Mouse (Mus musculus) forebrain, postnatal 0 days (tissue): ENCODE results near the gene Irf2. TPM values are rescaled to one million over a fixed set of nuclear protein-coding genes. Genes with fewer than 3 reads are reported as not detected.

Experiments used
- ATAC-seq: fragments of 200-750 bp; cut with Nextera tagmentation; 2 replicates; pipeline ENCODE4 v1.8.0; 2017; ENCODE audit warnings: mild to moderate bottlenecking, moderate library complexity
- DNase-seq: peaks from one replicate; pipeline ENCODE4 v3.0.0-alpha.2; 2015
- H3K27ac ChIP-seq: fragments of 300-500 bp; sonication (generic); 2 replicates; pipeline ENCODE4 v1.5.1; 2014; ENCODE audit warnings: low read depth, mild to moderate bottlenecking, antibody characterized with exemption, low read length, moderate library complexity, mixed read lengths
- H3K27me3 ChIP-seq: fragments of 300-500 bp; sonication (generic); 2 replicates; pipeline ENCODE4 v1.6.1; 2014; ENCODE audit warnings: mild to moderate bottlenecking, low read length, mixed read lengths; ENCODE audit not compliant: insufficient read depth
- H3K36me3 ChIP-seq: fragments of 300-500 bp; sonication (generic); 2 replicates; pipeline ENCODE4 v1.6.1; 2014; ENCODE audit warnings: mild to moderate bottlenecking, moderate library complexity; ENCODE audit not compliant: insufficient read depth
- H3K4me1 ChIP-seq: fragments of 300-500 bp; sonication (generic); 2 replicates; pipeline ENCODE4 v1.6.1; 2014; ENCODE audit warnings: antibody characterized with exemption; ENCODE audit not compliant: insufficient read depth
- H3K4me2 ChIP-seq: fragments of 300-500 bp; sonication (generic); 2 replicates; pipeline ENCODE4 v1.6.1; 2014; ENCODE audit warnings: low read depth, mild to moderate bottlenecking, moderate library complexity
- H3K4me3 ChIP-seq: fragments of 300-500 bp; sonication (generic); 2 replicates; pipeline ENCODE4 v1.5.1; 2014; ENCODE audit warnings: low read depth, low read length, mixed read lengths
- H3K9ac ChIP-seq: fragments of 300-500 bp; sonication (generic); 2 replicates; pipeline ENCODE4 v1.6.1; 2014; ENCODE audit warnings: mild to moderate bottlenecking
- H3K9me3 ChIP-seq: fragments of 300-500 bp; sonication (generic); 2 replicates; pipeline ENCODE4 v1.6.1; 2016; ENCODE audit warnings: low read length
- CTCF ChIP-seq: sonication (generic); IDR thresholded peaks from 2 replicates; pipeline ENCODE4 v1.5.1; 2016; ENCODE audit warnings: antibody characterized with exemption, control low read depth, low read depth
- WGBS: fragments of 180-500 bp; shearing (Covaris S2); extraction: QIAGEN DNeasy Blood & Tissue Kit; methylation state at CpG from one replicate; pipeline ENCODE4 v1.1.7; 2014; 5-methylcytosine and 5-hydroxymethylcytosine counted together
- polyA plus RNA-seq: library from polyadenylated mRNA; unstranded; fragments of >200 nt; fragmentation: Nextera tagmentation; extraction: Ambion mirVana; gene quantifications from 2 replicates; pipeline ENCODE4 v1.2.1, GENCODE M21; 2015
- total RNA-seq: library from RNA; depleted of rRNA; stranded (reverse); fragments of >200 nt; gene quantifications from 2 replicates; pipeline ENCODE4 v1.2.3, GENCODE M21; 2014; rRNA removed

The Irf2 gene
- total RNA-seq (3.0 and 8.5 TPM in 2 replicates), polyA plus RNA-seq (5.4 and 9.1 TPM in 2 replicates)

GRCm38 (mm10) chr8:46739003-46739949 is at the start of gene Irf2:
Gene Irf2 (plus strand): TSS chr8:46739732.
- Histone ChIP-seq H3K27me3 (no peaks in the 10 kb centered on the region), H3K4me1 (no peaks in the 10 kb centered on the region; the same call in 1 of the 2 replicates), H3K4me2 (peak within 1 kb of the TSS; percentile 79), H3K9me3 (no peaks in the 10 kb centered on the region), H3K27ac (peak within 1 kb of the TSS; percentile 87), H3K4me3 (peak within 1 kb of the TSS; percentile 87), H3K36me3 (no peaks in the 10 kb centered on the region), H3K9ac (peak within 1 kb of the TSS; percentile 93)
- peak; percentile 24; the same call in 1 of the 2 replicates for TF ChIP-seq CTCF
- ATAC-seq (peak; percentile 59), DNase-seq (peak; percentile 69)
- under 1% methylated on average over 51 of the region's 51 CpGs for WGBS

DNA sequence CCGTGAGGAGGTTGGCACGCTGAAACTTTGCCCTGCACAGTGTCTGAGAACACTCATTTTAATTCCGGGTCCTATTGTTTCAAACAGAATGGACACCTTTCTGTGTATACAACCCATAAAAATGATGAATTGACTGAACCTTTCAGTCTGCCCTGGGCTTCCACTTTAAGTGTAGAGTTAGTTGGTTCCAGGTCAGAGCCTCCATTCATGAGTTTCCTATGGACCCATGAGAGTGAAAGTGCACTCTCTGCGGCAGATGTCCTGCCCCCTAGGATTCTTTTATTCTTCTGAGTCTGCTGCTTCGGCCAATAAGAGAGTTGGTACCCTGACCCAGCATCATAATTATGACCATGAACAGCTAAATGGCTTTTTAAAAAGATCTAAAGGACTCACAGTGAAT is 49.4 kb upstream of the Irf2 start:
- no peak for TF ChIP-seq CTCF
- Histone ChIP-seq H3K4me2 (no peak overlapping the region), H3K27me3 (no peaks in the 10 kb centered on the region), H3K9ac (no peak overlapping the region), H3K4me1 (no peaks in the 10 kb centered on the region), H3K9me3 (no peaks in the 10 kb centered on the region), H3K27ac (no peak overlapping the region), H3K36me3 (no peaks in the 10 kb centered on the region), H3K4me3 (no peak overlapping the region)
- no peak for DNase-seq
- WGBS = 22% methylated on average over 5 of the region's 5 CpGs
- no peak for ATAC-seq

DNA sequence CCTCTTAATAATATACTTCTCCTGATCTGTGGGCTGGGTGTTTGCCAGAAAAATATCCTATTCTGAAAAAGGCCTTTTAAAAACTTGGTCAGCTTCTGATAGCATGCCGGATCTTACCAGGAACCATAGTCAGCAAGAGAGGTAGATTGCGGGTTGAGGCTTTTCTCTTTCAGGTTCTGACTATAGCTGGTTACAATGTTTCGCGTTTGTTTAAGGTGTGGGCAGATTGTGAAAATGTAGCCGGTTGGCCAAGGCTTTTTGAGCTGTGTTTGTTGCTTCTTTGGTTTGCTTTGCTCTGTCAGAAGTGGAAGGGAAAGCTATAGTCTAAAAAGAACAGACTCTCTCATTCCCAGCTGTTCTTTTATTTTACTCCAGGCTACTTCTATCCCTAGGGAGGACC is 49.0 kb upstream of the Irf2 start:
- Histone ChIP-seq H3K36me3 (no peaks in the 10 kb centered on the region), H3K9me3 (no peaks in the 10 kb centered on the region), H3K9ac (no peak overlapping the region), H3K4me2 (no peak overlapping the region), H3K27me3 (no peaks in the 10 kb centered on the region), H3K4me3 (no peak overlapping the region), H3K27ac (no peak overlapping the region), H3K4me1 (no peaks in the 10 kb centered on the region)
- DNase-seq (no peak), ATAC-seq (no peak)
- WGBS = 79% methylated on average over 5 of the region's 5 CpGs
- TF ChIP-seq CTCF = no peak

DNA sequence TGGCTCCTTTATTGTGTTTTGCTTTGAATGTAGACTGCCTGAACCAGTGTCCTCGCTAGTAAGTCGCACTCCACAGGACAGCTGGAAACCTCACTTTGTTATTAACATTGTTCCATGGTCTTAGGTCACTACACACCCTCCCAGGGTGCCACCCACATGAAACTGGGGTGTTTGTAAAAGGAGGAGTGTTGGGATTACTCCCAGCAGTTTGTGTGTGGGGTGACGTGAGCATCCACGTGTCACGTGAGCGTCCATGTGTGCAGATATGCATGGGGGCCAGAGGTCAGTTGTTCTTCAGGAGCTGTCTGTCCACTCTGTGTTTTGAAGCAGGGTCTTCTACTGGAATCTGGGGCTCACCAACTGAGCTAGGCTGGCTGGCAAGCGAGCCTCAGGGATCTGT is 48.2 kb upstream of the Irf2 start:
- H3K9ac ChIP-seq = no peak overlapping the region
- no peaks in the 10 kb centered on the region for H3K4me1 ChIP-seq
- no peak for DNase-seq
- no peak for ATAC-seq
- H3K9me3 ChIP-seq = no peaks in the 10 kb centered on the region
- H3K27ac ChIP-seq = no peak overlapping the region
- no peak for TF ChIP-seq CTCF
- H3K4me3 ChIP-seq = no peak overlapping the region
- no peaks in the 10 kb centered on the region for H3K36me3 ChIP-seq
- H3K4me2 ChIP-seq = no peak overlapping the region
- WGBS = 81% methylated on average over 7 of the region's 7 CpGs
- no peaks in the 10 kb centered on the region for H3K27me3 ChIP-seq

- H3K36me3 ChIP-seq = no peaks in the 10 kb centered on the region
- H3K9ac ChIP-seq = no peak overlapping the region
- WGBS = 29% methylated on average over 15 of the region's 15 CpGs
- no peaks in the 10 kb centered on the region for H3K27me3 ChIP-seq
- ATAC-seq (no peak), DNase-seq (peak; percentile 20)
- no peak overlapping the region for H3K4me3 ChIP-seq
- H3K9me3 ChIP-seq = no peaks in the 10 kb centered on the region
- no peak overlapping the region for H3K27ac ChIP-seq
- TF ChIP-seq CTCF = no peak
- peak overlapping the region; percentile 4; the same call in 1 of the 2 replicates for H3K4me2 ChIP-seq
- H3K4me1 ChIP-seq = no peaks in the 10 kb centered on the region; the same call in 1 of the 2 replicates
Observed at GRCm38 (mm10) chr8:46696256-46697041, 43.1 kb upstream of the Irf2 start.

DNA sequence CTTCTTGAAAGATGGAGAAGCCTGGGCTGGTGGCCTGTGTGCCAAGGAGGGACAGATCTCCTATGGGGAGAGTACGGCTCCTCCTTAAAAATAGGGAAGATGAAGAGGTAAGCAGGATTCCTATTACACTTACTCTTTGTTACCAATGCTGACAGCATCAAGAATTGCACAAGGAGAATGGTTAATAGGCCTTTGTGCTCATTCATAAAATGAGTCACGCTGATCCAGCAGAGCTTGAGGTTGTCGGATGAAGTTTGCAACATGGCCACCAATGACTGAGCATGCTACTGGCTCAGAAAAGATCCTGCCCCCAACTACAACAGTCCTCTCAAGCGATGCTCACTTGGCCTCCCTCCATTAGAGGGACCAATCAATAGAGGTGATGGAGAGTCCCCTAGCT is 42.0 kb upstream of the Irf2 start:
- Histone ChIP-seq H3K9me3 (no peaks in the 10 kb centered on the region), H3K4me2 (no peak overlapping the region), H3K27ac (no peak overlapping the region), H3K36me3 (no peaks in the 10 kb centered on the region), H3K27me3 (no peaks in the 10 kb centered on the region), H3K4me1 (no peaks in the 10 kb centered on the region; the same call in 1 of the 2 replicates), H3K9ac (no peak overlapping the region), H3K4me3 (no peak overlapping the region)
- ATAC-seq (no peak), DNase-seq (no peak)
- 74% methylated on average over 4 of the region's 4 CpGs for WGBS
- no peak for TF ChIP-seq CTCF
